Mouse (Mus musculus) intestine, embryonic 14.5 days (tissue): Measurements from ENCODE around the gene Ppp4r1. TPM values are rescaled to one million over a fixed set of nuclear protein-coding genes. Genes with fewer than 3 reads are reported as not detected.

ENCODE experiments used
- ATAC-seq: fragments of 200-750 bp; cut with Nextera tagmentation; replicated peaks from 2 replicates; pipeline ENCODE4 v1.8.0; 2017; ENCODE audit warnings: low read depth, moderate number of reproducible peaks, moderate TSS enrichment, moderate library complexity; ENCODE audit not compliant: low FRiP score, low TSS enrichment
- DNase-seq: peaks from one replicate; pipeline ENCODE4 v3.0.0-alpha.2; 2018; ENCODE audit warnings: low spot score
- H3K27ac ChIP-seq: fragments of 300-500 bp; sonication (generic); 2 replicates; pipeline ENCODE4 v1.5.1; 2014; ENCODE audit warnings: low read depth, mild to moderate bottlenecking, control low read depth
- H3K27me3 ChIP-seq: fragments of 300-500 bp; sonication (generic); replicated peaks from 2 replicates; pipeline ENCODE4 v1.6.1; 2014; ENCODE audit warnings: low read length, control low read depth; ENCODE audit not compliant: control insufficient read depth, insufficient read depth
- H3K36me3 ChIP-seq: fragments of 300-500 bp; sonication (generic); 2 replicates; pipeline ENCODE4 v1.6.1; 2014; ENCODE audit warnings: low read length, control low read depth; ENCODE audit not compliant: control insufficient read depth, insufficient read depth
- H3K4me1 ChIP-seq: fragments of 300-500 bp; sonication (generic); replicated peaks from 2 replicates; pipeline ENCODE4 v1.6.1; 2014; ENCODE audit warnings: low read length, control low read depth, mixed read lengths; ENCODE audit not compliant: control insufficient read depth, insufficient read depth
- H3K4me2 ChIP-seq: fragments of 300-500 bp; sonication (generic); 2 replicates; pipeline ENCODE4 v1.6.1; 2014; ENCODE audit warnings: low read length
- H3K4me3 ChIP-seq: fragments of 300-500 bp; sonication (generic); 2 replicates; pipeline ENCODE4 v1.5.1; 2014; ENCODE audit warnings: low read depth, low read length, control low read depth, mixed read lengths
- H3K9ac ChIP-seq: fragments of 300-500 bp; sonication (generic); 2 replicates; pipeline ENCODE4 v1.6.1; 2014; ENCODE audit warnings: mild to moderate bottlenecking, low read length
- H3K9me3 ChIP-seq: fragments of 300-500 bp; sonication (generic); 2 replicates; pipeline ENCODE4 v1.6.1; 2016; ENCODE audit warnings: low read length, control low read depth; ENCODE audit not compliant: control insufficient read depth
- WGBS: fragments of 180-500 bp; shearing (Covaris S2); extraction: QIAGEN DNeasy Blood & Tissue Kit; methylation state at CpG from one replicate; pipeline ENCODE4 v1.1.7; 2014; 5-methylcytosine and 5-hydroxymethylcytosine counted together
- polyA plus RNA-seq: library from polyadenylated mRNA; unstranded; fragments of >200 nt; fragmentation: Nextera tagmentation; extraction: Ambion mirVana; gene quantifications from 2 replicates; pipeline ENCODE4 v1.2.1, GENCODE M21; 2014

The Ppp4r1 gene
- polyA plus RNA-seq, 1 experiment from 2014 or later = 48.0 TPM

DNA sequence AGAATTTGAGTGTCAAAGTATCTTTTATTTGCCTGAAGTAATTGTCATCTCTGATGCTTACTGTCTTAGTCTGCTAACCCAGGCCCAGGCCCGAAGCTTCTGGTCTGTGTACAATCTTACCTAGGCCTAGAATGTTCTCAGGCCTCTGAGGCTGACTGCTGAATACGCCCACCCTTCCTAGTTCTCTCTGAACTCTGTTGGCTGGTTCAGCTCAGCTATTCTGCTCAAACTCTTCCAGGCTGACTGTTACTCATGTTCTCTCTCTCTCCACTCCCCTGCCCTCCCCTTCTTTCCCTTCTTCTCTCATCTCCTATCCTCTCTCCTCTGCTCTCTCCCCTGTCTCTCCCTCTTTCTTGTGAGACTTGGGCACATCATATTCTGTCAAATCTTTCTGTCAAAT is 24.0 kb downstream of the Ppp4r1 start:
- Histone ChIP-seq H3K27ac (no peak overlapping the region), H3K27me3 (no peaks in the 10 kb centered on the region), H3K9me3 (no peaks in the 10 kb centered on the region), H3K4me2 (no peak overlapping the region), H3K4me3 (no peak overlapping the region), H3K9ac (no peak overlapping the region), H3K36me3 (peaks cover 46% of the 10 kb centered on the region), H3K4me1 (no peaks in the 10 kb centered on the region)
- ATAC-seq (no peak), DNase-seq (no peak)
- 75% methylated on average over 2 of the region's 2 CpGs for WGBS

DNA sequence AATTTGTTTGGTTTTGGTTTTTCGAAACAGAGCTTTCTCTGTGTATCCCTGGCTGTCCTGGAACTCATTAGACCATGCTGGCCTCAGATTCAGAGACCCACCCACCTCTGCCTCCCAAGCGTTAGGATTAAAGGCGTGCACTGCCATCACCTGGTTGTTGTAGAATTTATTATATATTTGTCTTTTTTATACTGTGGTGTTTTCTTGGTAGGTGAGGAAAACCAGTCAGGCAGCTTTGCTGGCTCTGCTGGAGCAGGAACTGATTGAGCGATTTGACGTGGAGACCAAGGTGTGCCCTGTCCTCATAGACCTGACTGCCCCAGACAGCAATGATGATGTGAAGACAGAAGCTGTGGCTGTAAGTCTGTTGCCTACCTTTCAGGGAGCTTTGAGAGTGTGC is 28.7 kb downstream of the Ppp4r1 start:
- 67% methylated on average over 5 of the region's 5 CpGs for WGBS
- no peak overlapping the region for H3K27ac ChIP-seq
- peak; percentile 66; the same call in 1 of the 2 replicates for ATAC-seq
- no peak overlapping the region for H3K4me2 ChIP-seq
- peaks cover 68% of the 10 kb centered on the region for H3K36me3 ChIP-seq
- H3K27me3 ChIP-seq = no peaks in the 10 kb centered on the region
- no peaks in the 10 kb centered on the region for H3K4me1 ChIP-seq
- DNase-seq = no peak
- H3K9me3 ChIP-seq = no peaks in the 10 kb centered on the region
- no peak overlapping the region for H3K4me3 ChIP-seq
- H3K9ac ChIP-seq = no peak overlapping the region

DNA sequence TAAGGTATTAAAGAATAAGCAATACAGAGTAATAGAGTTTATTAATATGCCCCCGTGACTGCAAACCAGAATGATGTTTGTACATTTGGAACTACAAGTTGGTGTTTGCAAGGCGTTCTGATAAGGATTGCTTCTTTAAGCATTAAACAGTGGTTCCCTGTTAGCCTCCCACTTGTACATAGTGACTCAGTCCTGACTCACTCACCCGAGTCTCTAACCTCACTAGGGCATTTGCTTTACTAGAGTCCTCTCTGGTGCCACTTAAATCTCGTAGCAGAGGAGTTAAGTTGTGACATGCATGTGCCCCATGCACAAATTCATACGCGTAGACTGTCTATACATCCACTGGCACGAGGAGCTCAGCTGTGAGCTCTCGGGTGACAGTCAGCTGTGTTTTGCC is 31.4 kb downstream of the Ppp4r1 start:
- ATAC-seq (no peak), DNase-seq (no peak)
- H3K4me2 ChIP-seq = no peak overlapping the region
- no peak overlapping the region for H3K9ac ChIP-seq
- H3K27ac ChIP-seq = no peak overlapping the region
- no peaks in the 10 kb centered on the region for H3K4me1 ChIP-seq
- no peaks in the 10 kb centered on the region for H3K27me3 ChIP-seq
- 91% methylated on average over 8 of the region's 8 CpGs for WGBS
- H3K4me3 ChIP-seq = no peak overlapping the region
- peaks cover 86% of the 10 kb centered on the region for H3K36me3 ChIP-seq
- no peaks in the 10 kb centered on the region for H3K9me3 ChIP-seq

DNA sequence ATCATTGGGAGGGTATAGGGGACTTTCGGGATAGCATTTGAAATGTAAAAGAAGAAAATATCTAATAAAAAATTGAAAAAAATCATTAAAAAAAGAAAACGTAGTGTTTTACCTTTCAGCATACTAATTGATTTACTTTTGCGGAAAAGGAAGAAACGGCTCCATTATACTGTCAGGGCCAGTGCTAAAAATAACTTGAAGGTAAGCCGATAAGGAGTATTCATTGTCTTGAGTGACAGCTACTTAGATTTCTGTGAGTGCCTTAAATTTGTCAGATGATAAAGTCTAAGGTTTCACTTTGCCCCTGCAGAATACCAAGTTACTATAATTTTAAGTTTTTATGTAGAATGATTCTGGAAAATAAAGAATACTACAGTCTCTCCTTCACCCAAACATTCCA is 37.8 kb downstream of the Ppp4r1 start:
- no peaks in the 10 kb centered on the region for H3K4me1 ChIP-seq
- no peaks in the 10 kb centered on the region for H3K9me3 ChIP-seq
- 86% methylated on average over 5 of the region's 5 CpGs for WGBS
- H3K9ac ChIP-seq = no peak overlapping the region
- DNase-seq = no peak
- H3K27ac ChIP-seq = no peak overlapping the region
- H3K27me3 ChIP-seq = no peaks in the 10 kb centered on the region
- H3K4me3 ChIP-seq = no peak overlapping the region
- peaks cover 86% of the 10 kb centered on the region for H3K36me3 ChIP-seq
- ATAC-seq = no peak
- H3K4me2 ChIP-seq = no peak overlapping the region

DNA sequence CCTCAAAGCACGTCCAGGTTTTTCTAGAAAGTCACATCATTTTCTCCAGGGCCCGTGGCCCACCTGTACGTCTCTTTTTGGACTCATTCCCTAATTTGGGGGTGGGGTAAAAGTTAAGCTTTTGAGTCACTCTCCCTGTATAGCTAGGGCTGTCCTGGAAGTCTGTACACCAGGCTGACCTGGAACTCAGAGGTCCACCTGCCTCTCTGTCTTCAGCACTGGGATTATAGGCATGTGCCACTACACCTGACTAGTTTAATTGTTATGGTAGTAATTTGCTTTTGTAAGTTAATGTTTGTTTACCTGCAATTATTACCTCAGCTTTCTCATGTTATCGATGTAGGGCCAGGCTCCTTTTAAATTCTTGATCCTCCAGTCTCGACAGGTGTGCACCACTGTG is 40.0 kb downstream of the Ppp4r1 start:
- no peak overlapping the region for H3K4me2 ChIP-seq
- no peaks in the 10 kb centered on the region for H3K27me3 ChIP-seq
- H3K4me1 ChIP-seq = no peaks in the 10 kb centered on the region
- 94% methylated on average over 5 of the region's 5 CpGs for WGBS
- ATAC-seq (no peak), DNase-seq (no peak)
- H3K9ac ChIP-seq = no peak overlapping the region
- no peak overlapping the region for H3K27ac ChIP-seq
- no peak overlapping the region for H3K4me3 ChIP-seq
- H3K9me3 ChIP-seq = no peaks in the 10 kb centered on the region
- H3K36me3 ChIP-seq = peaks cover 82% of the 10 kb centered on the region

DNA sequence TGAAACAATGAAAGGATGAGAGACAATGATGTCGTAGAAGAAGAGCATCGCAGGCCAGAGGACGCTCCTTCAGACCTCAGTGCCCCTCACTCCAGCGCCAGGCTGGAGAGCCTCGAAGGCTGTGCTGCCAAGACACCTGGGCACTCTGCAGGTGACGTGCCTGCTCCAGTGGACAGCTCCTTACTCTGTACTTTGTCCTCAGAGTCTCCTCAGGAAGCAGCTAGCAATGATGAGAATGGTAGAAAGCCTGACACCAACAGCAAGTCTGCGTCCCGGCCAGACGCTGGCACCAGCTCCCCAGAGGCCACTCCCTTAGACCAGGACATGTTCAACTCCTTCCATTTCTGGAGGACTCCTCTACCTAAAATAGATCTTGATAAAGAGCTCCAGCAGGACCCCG is 41.9 kb downstream of the Ppp4r1 start:
- no peak overlapping the region for H3K9ac ChIP-seq
- H3K4me2 ChIP-seq = no peak overlapping the region
- no peak for DNase-seq
- WGBS = 92% methylated on average over 10 of the region's 10 CpGs
- ATAC-seq = no peak
- no peaks in the 10 kb centered on the region for H3K27me3 ChIP-seq
- H3K27ac ChIP-seq = no peak overlapping the region
- H3K4me1 ChIP-seq = no peaks in the 10 kb centered on the region
- H3K4me3 ChIP-seq = no peak overlapping the region
- H3K36me3 ChIP-seq = peaks cover 82% of the 10 kb centered on the region
- H3K9me3 ChIP-seq = no peaks in the 10 kb centered on the region

DNA sequence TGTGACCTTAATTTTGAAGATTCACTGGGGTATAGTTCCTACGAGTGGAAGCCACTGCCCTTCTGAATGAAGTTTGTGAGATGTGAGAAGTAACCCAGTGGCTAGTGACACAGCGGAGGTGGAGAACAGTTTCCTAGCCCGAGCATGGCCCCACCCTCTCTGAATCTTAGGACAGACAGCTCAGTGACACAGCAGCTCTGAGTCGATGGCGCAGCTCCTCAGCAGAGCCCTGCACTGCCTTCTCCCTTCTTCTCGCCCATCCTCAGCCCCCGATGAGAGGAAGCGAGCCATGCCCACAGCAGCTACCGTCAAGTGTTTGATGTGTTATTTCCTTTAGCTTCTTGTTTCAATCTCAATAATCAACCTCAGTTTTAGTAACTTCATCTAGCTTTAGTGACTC is 43.9 kb downstream of the Ppp4r1 start:
- peaks cover 84% of the 10 kb centered on the region for H3K36me3 ChIP-seq
- H3K4me3 ChIP-seq = no peak overlapping the region
- H3K4me1 ChIP-seq = no peaks in the 10 kb centered on the region
- no peaks in the 10 kb centered on the region for H3K27me3 ChIP-seq
- no peak overlapping the region for H3K27ac ChIP-seq
- no peak overlapping the region for H3K9ac ChIP-seq
- 80% methylated on average over 9 of the region's 9 CpGs for WGBS
- no peak for ATAC-seq
- H3K4me2 ChIP-seq = no peak overlapping the region
- DNase-seq = no peak
- H3K9me3 ChIP-seq = no peaks in the 10 kb centered on the region

DNA sequence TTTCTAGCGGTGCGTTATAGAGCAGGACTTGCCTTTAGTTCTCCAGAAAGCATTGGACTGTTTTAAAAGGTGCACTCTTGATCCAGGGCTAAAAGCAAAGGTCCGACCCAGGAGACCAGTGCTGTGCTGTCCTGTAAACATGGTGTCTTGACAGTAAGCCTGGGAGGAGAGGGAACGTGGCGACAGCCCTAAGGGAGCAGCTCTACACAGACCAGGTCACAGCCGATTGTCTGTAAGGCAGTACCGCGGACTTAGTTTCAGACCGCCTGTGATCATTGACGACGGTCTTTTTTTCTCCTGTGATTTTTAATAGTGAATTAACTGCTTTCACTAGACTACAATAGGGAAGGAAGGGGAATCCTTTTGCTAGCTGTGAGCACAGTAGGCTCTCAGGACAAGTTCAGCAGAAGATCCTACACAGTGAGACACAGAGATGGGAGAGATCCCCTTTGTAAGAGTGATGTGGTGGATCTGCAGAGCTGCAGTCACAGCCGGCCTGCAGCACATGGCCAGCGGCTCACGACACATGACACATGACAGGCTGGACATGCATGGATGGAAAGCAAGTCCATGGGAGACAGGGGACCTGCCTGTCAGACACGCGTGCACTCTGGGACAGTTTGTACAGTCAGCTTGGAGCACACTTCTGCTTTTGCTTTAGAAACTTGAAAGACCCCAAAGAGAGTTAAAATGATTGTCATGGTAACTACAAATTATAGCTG is 44.9 kb downstream of the Ppp4r1 start:
- Histone ChIP-seq H3K36me3 (peaks cover 86% of the 10 kb centered on the region), H3K9me3 (no peaks in the 10 kb centered on the region), H3K4me3 (no peak overlapping the region), H3K9ac (no peak overlapping the region), H3K4me2 (no peak overlapping the region), H3K4me1 (no peaks in the 10 kb centered on the region), H3K27me3 (no peaks in the 10 kb centered on the region), H3K27ac (no peak overlapping the region)
- no peak for ATAC-seq
- no peak for DNase-seq
- WGBS = 91% methylated on average over 16 of the region's 16 CpGs

DNA sequence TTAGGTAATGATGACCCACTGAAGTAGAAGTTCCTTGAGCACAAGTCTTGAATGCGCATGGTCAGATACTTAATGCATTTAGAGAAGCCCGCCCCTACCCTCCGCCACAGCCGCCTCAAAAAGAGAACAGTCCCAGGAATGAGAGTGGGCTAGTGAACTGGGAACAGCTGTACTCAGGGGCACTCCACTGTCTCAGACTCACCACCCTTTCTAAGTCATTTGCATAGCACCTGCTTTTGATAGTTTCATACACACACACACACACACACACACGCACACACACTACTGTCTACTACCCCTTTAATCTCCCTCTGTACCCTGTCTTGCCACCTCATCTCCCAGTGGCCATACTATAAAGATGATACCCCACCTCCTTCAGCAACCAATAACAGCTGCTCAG is 45.5 kb downstream of the Ppp4r1 start:
- ATAC-seq = no peak
- 93% methylated on average over 5 of the region's 5 CpGs for WGBS
- Histone ChIP-seq H3K4me2 (no peak overlapping the region), H3K4me1 (no peaks in the 10 kb centered on the region), H3K9ac (no peak overlapping the region), H3K27me3 (no peaks in the 10 kb centered on the region), H3K36me3 (peaks cover 85% of the 10 kb centered on the region), H3K27ac (no peak overlapping the region), H3K4me3 (no peak overlapping the region), H3K9me3 (no peaks in the 10 kb centered on the region)
- no peak for DNase-seq
